Mouse (Mus musculus) kidney, postnatal 0 days (tissue): Measurements from ENCODE around the gene Nxnl1. TPM values are rescaled to one million over a fixed set of nuclear protein-coding genes. Genes with fewer than 3 reads are reported as not detected.

Experiments used
- ATAC-seq: fragments of 200-750 bp; cut with Nextera tagmentation; replicated peaks from 2 replicates; pipeline ENCODE4 v1.8.0; 2017; ENCODE audit warnings: low read depth, moderate number of reproducible peaks, moderate TSS enrichment, moderate library complexity; ENCODE audit not compliant: low FRiP score
- DNase-seq: peaks from one replicate; pipeline ENCODE4 v3.0.0-alpha.2; 2016; ENCODE audit warnings: low spot score
- H3K27ac ChIP-seq: fragments of 300-500 bp; sonication (generic); 2 replicates; pipeline ENCODE4 v1.5.1; 2014; ENCODE audit warnings: mild to moderate bottlenecking
- H3K27me3 ChIP-seq: fragments of 300-500 bp; sonication (generic); 2 replicates; pipeline ENCODE4 v1.6.1; 2014; ENCODE audit warnings: low read length, mixed read lengths; ENCODE audit not compliant: insufficient read depth
- H3K36me3 ChIP-seq: fragments of 300-500 bp; sonication (generic); 2 replicates; pipeline ENCODE4 v1.6.1; 2014; ENCODE audit warnings: low read length, mixed read lengths; ENCODE audit not compliant: insufficient read depth
- H3K4me1 ChIP-seq: fragments of 300-500 bp; sonication (generic); replicated peaks from 2 replicates; pipeline ENCODE4 v1.6.1; 2014; ENCODE audit warnings: antibody characterized with exemption, low read length, mixed read lengths; ENCODE audit not compliant: insufficient read depth
- H3K4me2 ChIP-seq: fragments of 300-500 bp; sonication (generic); 2 replicates; pipeline ENCODE4 v1.6.1; 2014; ENCODE audit warnings: mild to moderate bottlenecking, low read length, moderate library complexity, mixed read lengths
- H3K4me3 ChIP-seq: fragments of 300-500 bp; sonication (generic); replicated peaks from 2 replicates; pipeline ENCODE4 v1.5.1; 2014; ENCODE audit warnings: low read depth, low read length
- H3K9ac ChIP-seq: fragments of 300-500 bp; sonication (generic); 2 replicates; pipeline ENCODE4 v1.6.1; 2014; ENCODE audit warnings: low read depth, low read length
- H3K9me3 ChIP-seq: fragments of 300-500 bp; sonication (generic); replicated peaks from 2 replicates; pipeline ENCODE4 v1.6.1; 2016; ENCODE audit warnings: low read length, inconsistent platforms, mixed read lengths
- CTCF ChIP-seq: IDR thresholded peaks from 2 replicates; pipeline ENCODE4 v1.5.1; 2016; ENCODE audit warnings: antibody characterized with exemption, low read depth, mild to moderate bottlenecking, moderate library complexity
- WGBS: fragments of 180-500 bp; shearing (Covaris S2); extraction: QIAGEN DNeasy Blood & Tissue Kit; methylation state at CpG from one replicate; pipeline ENCODE4 v1.1.7; 2014; 5-methylcytosine and 5-hydroxymethylcytosine counted together
- polyA plus RNA-seq: library from polyadenylated mRNA; unstranded; fragments of >200 nt; fragmentation: Nextera tagmentation; extraction: Ambion mirVana; gene quantifications from 2 replicates; pipeline ENCODE4 v1.2.1, GENCODE M21; 2015

Nxnl1 gene
- polyA plus RNA-seq, 1 experiment from 2014 or later: 0.20 TPM

DNA sequence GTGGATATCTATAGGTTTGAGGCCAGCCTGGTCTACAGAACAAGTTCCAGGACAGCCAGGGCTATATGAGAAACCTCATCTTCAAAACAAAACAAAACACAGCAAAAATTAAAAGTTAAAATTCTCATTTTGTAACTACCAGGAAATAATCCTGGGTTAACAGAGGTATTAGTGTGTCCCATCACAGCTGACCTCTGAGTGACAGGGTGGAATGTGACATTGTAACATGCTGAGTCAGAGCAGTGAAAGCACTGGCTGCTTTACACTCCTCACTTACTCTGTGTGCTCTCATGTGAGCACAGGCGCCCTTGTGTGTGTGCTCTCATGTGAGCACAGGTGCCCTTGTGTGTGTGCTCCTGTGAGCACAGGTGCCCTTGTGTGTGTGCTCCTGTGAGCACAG, 8.6 kb upstream of the Nxnl1 start:
- 50% methylated on average over 1 of the region's 1 CpGs for WGBS
- DNase-seq (no peak), ATAC-seq (no peak)
- Histone ChIP-seq H3K36me3 (no peaks in the 10 kb centered on the region), H3K4me2 (no peak overlapping the region), H3K27me3 (no peaks in the 10 kb centered on the region), H3K4me3 (no peak overlapping the region), H3K9ac (no peak overlapping the region), H3K9me3 (no peaks in the 10 kb centered on the region), H3K4me1 (no peaks in the 10 kb centered on the region; the same call in 1 of the 2 replicates), H3K27ac (no peak overlapping the region)
- no peak for TF ChIP-seq CTCF

GRCm38 (mm10) chr8:71574426-71574825, 8.0 kb upstream of the Nxnl1 start:
- H3K4me1 ChIP-seq: no peaks in the 10 kb centered on the region; the same call in 1 of the 2 replicates
- whole genome bisulfite sequencing: 79% methylated on average over 7 of the region's 7 CpGs
- H3K9me3 ChIP-seq: no peaks in the 10 kb centered on the region
- H3K27ac ChIP-seq: no peak overlapping the region
- H3K27me3 ChIP-seq: no peaks in the 10 kb centered on the region
- H3K4me3 ChIP-seq: no peak overlapping the region
- no peak overlapping the region for H3K4me2 ChIP-seq
- no peaks in the 10 kb centered on the region for H3K36me3 ChIP-seq
- no peak for TF ChIP-seq CTCF
- ATAC-seq (no peak), DNase-seq (no peak)
- H3K9ac ChIP-seq: no peak overlapping the region

- 69% methylated on average over 9 of the region's 9 CpGs for WGBS
- no peak for ATAC-seq
- no peak for DNase-seq
Observed at GRCm38 (mm10) chr8:71572847-71573633, 6.6 kb upstream of the Nxnl1 start.

GRCm38 (mm10) chr8:71572077-71572476, 5.7 kb upstream of the Nxnl1 start:
- DNase-seq: no peak

More at GRCm38 (mm10) chr8:71572847-71573633, 6.6 kb upstream of the Nxnl1 start:
- TF ChIP-seq CTCF: no peak
- H3K36me3 ChIP-seq: no peaks in the 10 kb centered on the region
- no peaks in the 10 kb centered on the region for H3K9me3 ChIP-seq
- H3K27me3 ChIP-seq: no peaks in the 10 kb centered on the region
- H3K4me3 ChIP-seq: no peak overlapping the region
- no peak overlapping the region; the same call in 1 of the 2 replicates for H3K27ac ChIP-seq
- H3K4me1 ChIP-seq: peaks cover 6% of the 10 kb centered on the region; the same call in 1 of the 2 replicates
- no peak overlapping the region for H3K4me2 ChIP-seq
- H3K9ac ChIP-seq: no peak overlapping the region

GRCm38 (mm10) chr8:71570291-71570954, 4.0 kb upstream of the Nxnl1 start:
- peak overlapping the region; percentile 62 for H3K4me2 ChIP-seq
- peaks cover 6% of the 10 kb centered on the region; the same call in 1 of the 2 replicates for H3K4me1 ChIP-seq
- H3K36me3 ChIP-seq: no peaks in the 10 kb centered on the region
- peak overlapping the region; percentile 52 for H3K9ac ChIP-seq
- H3K27ac ChIP-seq: peak overlapping the region; percentile 96
- no peaks in the 10 kb centered on the region for H3K9me3 ChIP-seq
- TF ChIP-seq CTCF: no peak
- ATAC-seq (peak; percentile 88), DNase-seq (peak; percentile 99)
- peak overlapping the region; percentile 61 for H3K4me3 ChIP-seq
- WGBS: under 1% methylated on average over 41 of the region's 41 CpGs
- H3K27me3 ChIP-seq: no peaks in the 10 kb centered on the region

More at GRCm38 (mm10) chr8:71572077-71572476, 5.7 kb upstream of the Nxnl1 start:
- Histone ChIP-seq H3K9me3 (no peaks in the 10 kb centered on the region), H3K4me3 (no peak overlapping the region), H3K36me3 (no peaks in the 10 kb centered on the region), H3K9ac (no peak overlapping the region), H3K27me3 (no peaks in the 10 kb centered on the region), H3K27ac (no peak overlapping the region), H3K4me1 (peaks cover 6% of the 10 kb centered on the region; the same call in 1 of the 2 replicates), H3K4me2 (no peak overlapping the region)
- ATAC-seq: no peak
- TF ChIP-seq CTCF: peak; percentile 17; the same call in 1 of the 2 replicates
- WGBS: 80% methylated on average over 2 of the region's 2 CpGs

DNA sequence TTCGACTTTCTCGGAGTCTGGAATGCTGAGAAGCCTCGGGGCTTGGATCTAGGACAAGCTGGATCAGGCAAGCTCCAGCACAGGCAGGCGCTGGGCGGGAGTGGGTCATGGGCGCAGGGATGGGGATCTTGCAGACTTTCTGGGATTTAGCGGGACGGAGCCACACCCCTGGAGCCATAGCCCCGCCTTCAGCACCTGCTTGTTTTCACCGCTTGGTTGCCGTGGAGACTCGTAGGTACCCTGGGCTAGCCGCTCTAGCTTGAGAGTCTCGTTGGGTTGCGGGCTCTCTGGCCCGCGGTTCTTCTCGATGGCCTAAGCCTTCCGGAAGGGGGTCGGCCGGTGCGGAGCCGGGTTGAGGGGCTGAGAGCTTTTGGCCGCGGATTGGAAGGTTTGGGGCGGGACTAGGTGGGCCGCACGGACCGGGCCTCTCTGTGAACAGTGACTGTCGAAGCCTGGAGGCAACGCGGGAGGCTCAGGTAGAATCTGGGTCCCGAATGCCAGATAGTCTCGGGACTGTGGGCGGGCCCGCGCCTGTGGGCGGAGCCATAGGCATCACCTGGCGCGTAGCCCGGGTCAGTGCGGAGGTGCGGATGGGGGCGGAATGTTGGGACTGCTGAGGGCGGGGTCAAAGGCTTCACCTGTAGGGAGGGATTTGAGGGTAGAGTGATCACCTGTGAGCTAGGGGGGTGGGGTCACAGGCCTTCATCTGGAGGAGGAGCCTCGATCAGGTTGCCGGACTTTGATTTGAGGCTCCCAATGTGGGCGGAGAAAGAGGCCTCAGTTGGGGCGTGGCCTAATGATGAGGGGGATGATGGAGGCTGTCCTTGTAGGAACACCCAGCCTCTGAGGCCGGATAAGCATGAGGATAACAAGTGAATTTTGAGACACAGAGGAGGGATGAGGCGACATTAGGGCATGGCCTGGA, 3.2 kb upstream of the Nxnl1 start:
- ATAC-seq: peak; percentile 78
- WGBS: 1% methylated on average over 51 of the region's 51 CpGs
- Histone ChIP-seq H3K4me3 (peak overlapping the region; percentile 61), H3K36me3 (no peaks in the 10 kb centered on the region), H3K4me2 (peak overlapping the region; percentile 62), H3K9ac (peak overlapping the region; percentile 67), H3K27me3 (no peaks in the 10 kb centered on the region), H3K9me3 (no peaks in the 10 kb centered on the region), H3K27ac (peak overlapping the region; percentile 96), H3K4me1 (peaks cover 6% of the 10 kb centered on the region; the same call in 1 of the 2 replicates)
- DNase-seq: peak; percentile 93
- no peak for TF ChIP-seq CTCF
